Mouse (Mus musculus): ENCODE measurements around the gene Gm28043. TPM values are rescaled to one million over a fixed set of nuclear protein-coding genes. Genes with fewer than 3 reads are reported as not detected.

Gm28043 gene
- total RNA-seq, 2 experiments from 2014 or later = 3.3 to 5.2 TPM

DNA sequence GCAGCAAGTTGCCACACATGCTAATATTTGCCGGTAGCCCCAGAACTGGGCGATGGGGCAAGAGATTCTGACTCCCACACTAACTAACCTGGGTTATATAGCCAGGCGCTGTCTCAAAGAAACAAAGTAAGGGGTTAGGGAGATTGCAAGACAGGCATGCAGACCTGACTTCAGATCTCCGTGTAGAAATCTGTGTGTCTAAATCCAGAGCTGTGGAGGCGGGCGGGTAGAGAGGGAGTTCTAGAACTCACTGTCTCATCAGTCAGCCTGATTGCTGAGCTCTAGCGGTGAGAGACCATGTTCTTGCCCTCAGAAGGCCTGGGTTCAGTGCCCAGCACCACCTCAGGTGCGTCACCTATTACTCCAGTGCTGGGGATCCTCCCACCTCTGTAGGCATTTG, 8.8 kb downstream of the Gm28043 start:
- DNase-seq (ENCODE audit: low spot score in 2 of 2) = no peak

DNA sequence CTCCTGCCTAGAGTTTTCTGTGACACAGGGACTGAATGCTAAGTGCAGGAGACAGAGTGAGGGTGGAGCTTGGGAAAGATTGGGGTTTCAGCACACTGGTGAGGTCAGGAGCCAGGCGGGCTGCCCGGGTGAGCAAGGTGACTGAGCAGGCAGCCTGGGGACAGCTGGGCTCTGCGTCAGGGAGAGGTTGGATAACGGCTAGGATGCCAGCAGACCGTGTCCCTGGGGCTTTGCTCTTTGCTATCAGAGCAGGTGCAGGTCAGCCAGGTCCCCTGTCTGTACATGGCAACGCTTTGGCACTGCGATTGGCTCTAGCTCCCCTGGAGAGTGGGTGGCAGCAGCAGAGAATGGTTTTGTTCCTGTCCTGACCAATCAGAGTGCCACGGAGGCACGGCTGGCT, 12.6 kb downstream of the Gm28043 start:
- no peak for DNase-seq (ENCODE audit: low spot score in 2 of 2)

DNA sequence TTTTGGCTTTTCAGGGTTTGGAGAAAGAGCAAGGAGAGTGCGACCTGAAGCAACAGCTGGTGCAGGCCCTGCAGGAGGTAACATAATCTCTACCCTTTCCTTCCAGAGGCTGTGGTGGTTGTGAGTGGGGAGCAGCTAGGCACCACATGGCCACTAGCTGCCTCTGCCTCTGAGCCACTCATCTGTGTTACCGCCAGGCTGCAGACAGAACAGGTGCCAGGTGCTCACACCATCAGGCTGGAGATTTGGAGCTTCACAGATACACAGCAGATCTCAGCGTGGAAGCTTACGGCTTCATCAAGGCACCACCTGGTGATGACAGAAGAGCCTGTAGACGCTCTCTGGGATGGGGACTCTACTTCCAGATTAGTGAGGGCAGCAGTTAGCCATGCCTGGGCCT, 14.3 kb downstream of the Gm28043 start:
- no peak for DNase-seq (ENCODE audit: low spot score in 2 of 2)

DNA sequence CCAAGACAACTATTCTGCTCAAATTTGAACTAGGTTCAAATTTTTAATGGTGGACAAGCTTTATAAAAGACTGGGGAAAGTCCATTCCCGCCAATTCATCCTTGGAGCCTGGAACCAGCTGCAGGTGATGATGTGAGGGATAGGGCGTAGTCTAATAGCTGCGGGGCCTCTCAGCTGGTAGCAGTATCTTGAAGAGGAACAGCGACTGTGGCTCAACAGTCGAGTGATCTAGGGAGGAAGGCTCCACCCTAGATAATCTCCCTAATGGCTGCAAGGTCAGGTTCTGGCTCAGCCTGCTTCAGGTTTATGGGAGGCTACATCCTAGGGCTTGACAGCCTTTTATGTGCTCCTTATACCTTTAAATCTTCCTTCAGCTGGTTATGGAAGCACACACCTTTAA, 14.9 kb downstream of the Gm28043 start:
- no peak for DNase-seq (ENCODE audit: low spot score in 2 of 2)

DNA sequence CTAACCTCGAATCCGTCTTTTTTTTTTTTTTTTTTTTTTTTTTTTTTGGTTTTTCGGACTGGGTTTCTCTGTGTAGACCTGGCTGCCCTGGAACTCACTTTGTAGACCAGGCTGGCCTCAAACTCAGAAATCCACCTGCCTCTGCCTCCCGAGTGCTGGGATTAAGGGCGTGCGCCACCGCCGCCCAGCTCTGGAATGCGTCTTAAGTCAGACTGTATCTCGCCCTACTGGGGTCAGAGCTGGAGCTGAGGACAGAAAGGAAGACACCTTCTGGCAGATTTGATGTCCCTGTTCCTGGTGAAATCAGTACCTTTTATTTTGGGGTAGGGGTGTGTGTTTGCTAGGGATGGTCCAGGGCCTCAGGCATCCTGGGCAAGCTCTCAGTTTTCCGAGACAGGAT, 17.6 kb downstream of the Gm28043 start:
- no peak for DNase-seq (ENCODE audit: low spot score in 2 of 2)

DNA sequence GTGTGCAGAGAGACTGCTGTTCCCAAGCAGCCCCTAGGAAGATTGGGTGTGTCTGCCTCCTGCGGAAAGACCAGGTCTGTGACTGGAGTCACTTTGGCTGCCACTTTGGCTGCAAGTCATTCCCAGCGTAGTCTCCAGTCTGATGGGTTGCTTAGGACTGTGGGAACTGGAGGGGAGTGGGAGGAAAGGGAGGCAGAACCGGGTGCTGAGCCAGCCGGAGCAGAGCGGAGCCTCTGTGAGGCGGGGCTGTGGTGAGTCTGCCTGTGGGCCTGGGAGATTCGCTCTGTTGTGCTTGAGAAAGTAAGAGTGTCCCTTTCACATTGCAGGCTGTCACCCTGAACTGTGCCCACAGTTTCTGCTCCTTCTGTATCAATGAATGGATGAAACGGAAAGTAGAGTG, 20.8 kb downstream of the Gm28043 start:
- no peak for DNase-seq (ENCODE audit: low spot score in 2 of 2)

DNA sequence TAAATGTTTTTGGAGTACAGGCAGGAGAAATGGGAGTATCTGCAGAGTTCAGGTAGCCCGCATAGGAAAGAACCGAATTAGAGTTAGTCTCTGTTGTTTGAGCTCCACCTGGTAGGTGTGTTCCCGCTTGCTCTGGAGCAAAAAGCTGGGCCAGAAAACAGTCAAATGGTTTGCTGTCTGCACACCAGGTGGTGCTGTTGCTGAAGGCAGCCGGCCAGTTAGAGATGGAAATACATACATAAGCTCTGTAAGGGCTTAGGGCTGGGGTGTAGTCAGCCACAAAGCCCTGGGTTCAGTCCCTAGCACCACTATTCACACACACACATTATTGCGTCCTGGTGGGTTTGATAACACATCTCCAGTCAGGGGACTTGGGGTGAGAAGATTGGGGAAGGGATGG, 21.4 kb downstream of the Gm28043 start:
- no peak for DNase-seq (ENCODE audit: low spot score in 2 of 2)

DNA sequence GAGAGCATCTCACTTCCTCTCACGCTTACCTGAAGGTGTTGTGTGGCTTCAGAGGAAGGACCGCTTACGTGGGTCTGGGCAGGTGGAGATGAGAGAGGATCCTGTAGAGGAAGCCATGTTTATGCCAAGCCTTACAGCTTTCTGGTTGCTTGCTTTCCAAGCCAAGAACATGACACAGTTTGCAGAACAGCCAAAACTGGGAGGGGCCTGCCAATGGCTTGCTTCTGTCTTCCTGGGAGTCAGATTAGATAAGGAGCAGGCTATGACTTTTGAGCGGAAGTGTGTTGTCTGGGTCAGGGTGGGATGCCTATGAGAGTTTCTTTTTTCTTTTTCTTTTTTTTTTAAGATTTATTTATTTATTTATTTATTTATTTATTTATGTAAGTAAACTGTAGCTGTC, 22.7 kb downstream of the Gm28043 start:
- no peak for DNase-seq (ENCODE audit: low spot score in 2 of 2)

DNA sequence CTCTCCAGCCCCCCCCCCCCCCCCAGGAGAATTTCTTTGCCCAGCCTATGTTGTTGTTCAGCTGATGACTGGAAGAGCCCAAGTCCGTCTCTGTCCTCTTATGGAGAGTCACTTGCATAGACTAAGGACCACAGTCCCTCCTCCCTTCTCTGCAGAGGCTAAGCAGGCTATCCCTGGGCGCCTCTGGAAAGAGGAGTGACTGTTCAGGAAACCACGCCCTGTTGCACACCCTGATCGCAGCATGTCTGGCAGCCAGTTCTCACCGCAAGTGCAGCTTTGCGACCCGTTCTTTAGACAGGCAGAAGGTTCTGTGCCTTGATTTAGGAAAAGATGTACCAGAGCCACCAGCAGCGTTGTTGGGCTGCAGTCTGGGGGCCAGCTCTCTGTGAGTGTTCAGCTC, 23.2 kb downstream of the Gm28043 start:
- DNase-seq (ENCODE audit: low spot score in 2 of 2) = no peak

DNA sequence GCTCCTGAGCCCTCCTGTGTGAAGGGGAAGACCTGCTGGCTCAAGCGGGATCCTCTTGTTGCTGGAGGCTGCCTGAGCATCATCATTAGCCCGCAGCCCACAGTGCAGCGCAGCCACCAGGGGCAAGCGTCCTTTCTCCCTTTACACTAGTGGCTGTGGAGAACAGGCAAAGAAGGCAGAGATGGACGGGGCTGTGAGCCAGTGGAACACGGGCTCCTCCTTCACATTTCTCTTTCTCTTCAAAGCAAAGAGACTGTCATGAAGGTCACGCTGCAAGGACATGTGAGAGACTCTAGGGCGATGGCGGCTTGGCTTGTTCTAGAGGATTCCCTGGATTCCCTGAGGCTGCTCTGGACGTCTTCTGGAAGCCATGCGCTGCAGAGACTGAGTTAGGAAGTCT, 26.3 kb downstream of the Gm28043 start:
- no peak for DNase-seq (ENCODE audit: low spot score in 2 of 2)

DNA sequence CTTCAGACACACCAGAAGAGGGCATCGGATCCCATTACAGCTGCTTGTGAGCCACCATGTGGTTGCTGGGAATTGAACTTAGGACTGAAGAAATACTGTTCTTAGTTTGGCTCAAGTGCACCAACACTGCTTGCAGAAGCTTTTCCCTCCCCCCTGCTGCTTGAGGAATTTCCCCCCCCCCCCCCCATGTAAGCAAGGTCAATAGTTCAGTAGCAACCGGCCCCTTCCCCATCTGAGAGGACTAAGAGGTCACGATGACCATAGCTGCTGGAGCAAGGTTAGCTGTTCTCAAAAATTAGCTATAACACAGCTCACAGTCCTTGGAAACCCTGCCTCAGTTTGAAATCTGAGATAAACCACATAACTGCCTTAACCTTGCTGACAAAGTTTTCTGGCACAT, 27.5 kb downstream of the Gm28043 start:
- DNase-seq (ENCODE audit: low spot score in 2 of 2) = no peak

DNA sequence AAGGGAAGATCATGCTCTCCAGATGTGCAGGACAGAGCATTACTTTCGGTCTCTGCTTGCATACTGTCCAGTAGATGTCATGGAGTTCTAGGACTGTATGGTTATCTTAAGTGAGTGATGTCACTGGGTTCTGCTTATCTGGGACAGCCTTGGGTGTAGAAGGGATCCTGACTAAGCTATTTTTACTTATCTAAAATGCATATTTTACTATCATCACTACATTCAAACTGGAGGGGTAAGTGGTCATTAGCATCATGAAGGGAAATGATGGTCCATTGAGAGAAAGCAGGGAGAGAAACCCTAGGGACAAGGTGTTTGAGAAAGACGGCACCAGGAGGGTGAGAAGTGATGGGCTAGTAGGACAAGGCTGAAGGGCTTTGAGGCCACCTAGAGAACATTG, 43.6 kb downstream of the Gm28043 start:
- DNase-seq (ENCODE audit: low spot score in 2 of 2) = no peak

DNA sequence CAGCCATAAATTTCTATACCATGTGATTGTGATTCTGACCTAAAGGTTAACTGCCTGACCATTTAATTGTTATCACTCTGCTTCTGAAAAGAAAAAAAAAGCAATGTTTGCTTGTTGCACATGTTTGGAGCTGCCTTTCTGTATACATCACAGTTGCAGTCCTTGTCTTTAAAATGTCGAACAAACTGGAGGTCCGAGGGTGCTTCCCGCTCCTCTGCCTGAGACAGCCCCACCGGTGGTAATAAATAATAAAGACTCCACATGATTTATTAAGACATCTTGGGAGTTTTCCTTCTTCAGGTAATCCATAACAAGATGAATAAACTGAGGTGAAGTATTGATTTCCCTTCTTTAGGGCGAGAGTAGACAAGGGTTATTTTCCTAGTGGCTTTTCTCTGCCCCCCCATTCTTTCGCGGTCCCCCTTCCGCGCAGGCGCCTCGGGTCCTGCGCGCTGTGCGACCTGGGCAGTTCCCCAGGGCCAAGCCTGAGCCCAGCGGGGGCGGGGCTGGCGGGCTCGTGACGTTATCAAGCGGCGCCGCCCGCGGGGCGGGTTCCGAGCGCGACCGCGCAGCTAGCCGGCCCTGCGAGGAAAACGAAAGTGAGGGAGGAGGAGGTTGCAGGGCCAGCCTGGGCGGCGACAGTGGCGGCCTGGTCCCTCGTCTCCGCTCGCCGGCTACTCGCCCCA, 45.5 kb downstream of the Gm28043 start, which contains the start of gene Cmtr1:
Gene Cmtr1 (plus strand): TSS at position 520 of the 686 bp plus-strand sequence.
- peak; percentile 92 to 95 for DNase-seq (ENCODE audit: low spot score in 2 of 2)

DNA sequence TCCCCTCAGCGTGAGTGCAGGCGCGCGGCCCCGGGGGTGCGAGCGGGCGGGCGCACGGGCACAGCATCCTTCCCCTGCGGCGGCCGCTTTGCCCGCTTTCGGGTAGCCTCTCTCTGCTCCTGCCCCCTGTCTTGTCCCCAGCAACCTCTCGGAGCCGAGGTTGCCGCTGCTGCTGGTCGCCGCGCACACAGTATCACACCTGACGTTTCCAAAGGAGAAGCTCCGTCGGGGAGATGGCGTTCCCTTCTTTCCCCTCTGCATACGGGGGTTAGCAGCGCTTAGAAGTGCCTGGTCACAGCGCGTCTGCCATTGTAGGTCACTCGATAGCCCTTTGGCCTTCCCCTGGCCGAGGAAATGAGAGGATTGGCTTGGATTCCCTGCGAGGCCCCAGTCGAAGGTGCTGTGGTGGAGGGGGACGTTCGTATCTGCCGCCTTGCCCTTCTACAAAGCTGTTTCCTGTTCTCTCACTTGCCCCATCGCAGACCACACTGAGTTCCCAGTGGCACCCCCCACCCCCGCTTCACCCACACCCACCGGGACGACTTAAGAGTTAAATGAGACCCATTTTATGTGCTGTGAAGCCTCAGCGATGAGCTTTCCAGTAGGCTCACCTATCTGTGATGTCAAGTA, 46.2 kb downstream of the Gm28043 start:
- peak in 1 of 2 experiments; percentile 26 for DNase-seq (ENCODE audit: low spot score in 2 of 2)

DNA sequence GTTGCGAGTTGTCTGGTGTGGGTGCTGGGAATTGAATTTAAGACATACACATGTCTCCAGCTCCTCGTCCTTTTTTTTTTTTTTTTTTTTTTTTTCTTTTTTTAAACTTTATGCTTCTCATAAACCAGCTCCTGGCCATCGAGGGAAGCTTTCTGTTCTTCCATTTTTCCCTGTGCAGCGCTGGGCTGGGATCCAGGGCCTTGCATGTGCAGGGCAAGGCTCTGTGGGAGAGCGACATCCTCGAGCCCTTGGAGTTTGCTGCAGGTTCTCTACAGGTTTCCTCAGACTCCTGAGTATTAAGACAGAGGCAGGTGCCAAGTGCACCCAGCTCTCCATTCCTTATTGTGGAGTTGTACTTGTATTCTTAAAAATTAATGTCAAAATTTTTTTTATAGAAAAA, 47.5 kb downstream of the Gm28043 start:
- no peak for DNase-seq (ENCODE audit: low spot score in 2 of 2)

DNA sequence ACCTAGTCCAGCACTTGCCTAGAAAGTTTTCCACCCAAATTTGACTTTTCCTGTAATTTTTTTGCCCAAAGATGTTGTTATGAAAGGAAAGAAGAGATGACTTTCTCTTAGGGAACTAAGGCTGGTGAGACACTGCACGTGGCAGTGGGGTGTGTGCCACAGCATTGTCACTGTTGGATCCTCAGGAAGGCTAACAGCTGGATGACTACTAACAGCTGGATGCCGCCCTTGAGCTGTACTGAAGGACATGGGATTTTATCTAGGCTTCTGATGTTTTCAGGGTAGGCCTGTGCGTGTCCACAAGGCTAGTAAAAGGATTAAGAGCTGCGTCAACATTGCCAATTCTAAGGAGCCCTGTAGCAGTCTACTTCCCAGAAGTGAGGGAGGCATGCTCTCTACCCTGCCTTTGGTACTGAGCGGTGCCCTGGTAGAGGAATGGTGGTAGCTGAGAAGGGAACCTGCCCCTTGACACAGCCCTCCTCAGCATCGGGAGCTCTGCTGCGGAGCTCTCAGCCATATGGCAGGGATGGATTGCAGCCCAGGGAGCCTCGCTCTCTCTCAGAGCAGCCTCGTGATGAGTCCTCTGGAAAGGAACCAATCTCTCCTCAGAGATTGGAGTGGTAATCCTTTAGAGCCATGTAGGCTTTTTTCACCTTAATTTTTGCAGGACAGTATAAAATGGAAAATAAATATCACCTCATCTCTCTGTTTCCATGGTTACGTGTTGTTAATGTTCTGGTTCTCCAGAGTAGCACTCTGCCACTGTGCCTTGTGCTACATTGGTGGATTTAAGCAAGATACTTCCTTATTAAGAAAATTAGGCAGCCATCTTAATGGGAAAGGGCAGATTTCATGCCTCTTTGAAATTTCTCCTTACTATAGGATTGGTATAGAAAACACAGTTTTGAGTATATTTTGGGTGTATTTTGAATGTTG, 53.6 kb downstream of the Gm28043 start:
- DNase-seq (ENCODE audit: low spot score in 2 of 2) = peak; percentile 15 to 44

DNA sequence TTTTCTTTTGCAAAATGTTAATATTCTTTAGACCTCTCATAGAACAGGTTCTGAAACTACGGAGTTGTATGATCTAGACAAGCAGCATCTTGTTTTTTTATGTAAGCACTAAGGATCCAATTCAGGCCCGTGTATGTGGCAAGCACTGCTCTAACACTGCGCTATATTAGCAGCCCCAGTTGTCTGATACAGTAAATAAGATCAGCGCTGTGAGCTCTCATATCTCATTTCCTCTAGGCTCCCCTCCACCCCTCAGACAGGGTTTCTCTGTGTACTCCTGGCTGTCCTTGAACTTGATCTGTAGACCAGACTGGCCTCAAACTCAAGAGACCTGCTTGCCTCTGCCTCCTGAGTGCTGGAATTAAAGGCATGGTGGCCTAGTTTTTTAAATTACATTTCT, 54.4 kb downstream of the Gm28043 start:
- DNase-seq (ENCODE audit: low spot score in 2 of 2) = no peak

DNA sequence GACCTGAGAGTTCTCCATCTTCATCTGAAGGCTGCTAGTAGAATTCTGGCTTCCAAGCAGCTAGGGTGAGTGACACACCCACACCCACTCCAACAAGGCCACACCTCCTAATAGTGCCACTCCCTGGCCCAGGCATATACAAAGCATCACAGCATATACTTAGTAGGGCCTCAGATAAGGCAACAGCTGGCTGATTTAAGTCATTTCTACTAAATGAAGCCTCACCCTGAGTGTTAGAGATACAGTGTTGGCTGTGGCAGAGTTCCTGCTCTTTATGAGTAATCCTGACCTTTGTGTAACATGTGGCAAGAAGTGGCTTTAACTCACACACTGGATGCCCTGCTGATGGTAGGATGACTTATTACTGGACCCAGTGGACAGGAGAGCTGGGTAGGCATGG, 55.3 kb downstream of the Gm28043 start:
- DNase-seq (ENCODE audit: low spot score in 2 of 2) = no peak

DNA sequence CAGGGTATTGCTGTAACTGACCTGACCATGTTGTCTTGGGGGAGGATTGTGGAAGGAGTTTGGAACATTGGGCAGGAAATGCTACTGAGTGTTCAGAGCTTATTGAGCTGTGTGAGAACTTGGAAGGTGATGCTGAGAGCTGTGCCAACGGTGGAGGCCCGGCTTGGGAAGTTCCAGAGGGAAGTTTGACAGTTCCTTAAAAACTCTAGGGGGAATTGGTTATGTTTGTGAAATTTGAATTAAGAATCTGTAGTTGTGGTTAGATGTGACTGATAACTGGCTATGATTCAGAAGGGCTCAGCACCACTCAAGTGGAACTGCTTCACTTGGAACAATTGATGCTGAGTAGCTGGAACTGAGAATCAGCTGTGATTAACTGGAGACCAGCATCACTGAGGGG, 56.3 kb downstream of the Gm28043 start:
- peak in 1 of 2 experiments; percentile 22 for DNase-seq (ENCODE audit: low spot score in 2 of 2)

DNA sequence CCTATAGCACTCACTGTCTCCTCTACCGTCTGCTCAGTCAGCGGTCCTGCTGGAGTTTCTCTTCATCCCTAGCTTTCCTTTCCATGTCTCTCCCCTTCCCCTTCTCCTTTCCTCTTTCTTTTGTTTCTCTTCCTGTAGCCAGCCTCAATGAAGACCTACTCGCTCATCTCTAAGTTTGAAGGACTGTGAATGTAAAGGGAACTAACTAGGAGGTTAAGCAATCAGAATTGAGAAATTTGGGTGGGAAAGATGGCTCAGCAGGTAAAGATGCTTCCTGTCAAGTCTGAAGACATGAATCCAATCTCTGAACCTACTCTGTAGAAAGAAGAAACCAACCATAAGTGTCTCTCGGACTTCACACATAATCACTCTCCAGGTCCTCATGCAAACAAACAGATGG, 58.6 kb downstream of the Gm28043 start:
- DNase-seq (ENCODE audit: low spot score in 2 of 2) = no peak

DNA sequence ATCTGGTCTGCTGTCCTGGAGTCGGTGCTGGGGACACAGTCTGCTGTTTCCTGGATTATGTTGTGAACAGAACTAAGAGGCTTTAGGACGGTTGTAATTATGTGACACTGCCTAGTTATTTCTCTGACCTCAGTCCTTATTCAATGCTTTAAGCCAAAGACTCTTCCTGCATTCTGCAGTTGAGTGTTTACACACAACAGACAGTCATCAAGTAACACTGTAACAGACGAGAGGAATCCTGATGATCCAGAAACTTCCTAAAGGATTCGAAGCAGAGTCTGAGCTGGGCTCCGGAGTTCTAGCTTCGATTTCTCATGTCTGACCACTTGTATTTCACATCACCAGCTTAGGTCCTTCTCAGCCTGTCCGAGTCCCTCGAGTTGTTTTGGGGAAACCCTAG, 63.9 kb downstream of the Gm28043 start:
- DNase-seq (ENCODE audit: low spot score in 2 of 2) = no peak

Measured in layer of hippocampus, postnatal 14 days (tissue).